Mouse (Mus musculus): ENCODE data around the gene Ppfia3. TPM values are rescaled to one million over a fixed set of nuclear protein-coding genes. Genes with fewer than 3 reads are reported as not detected.
A peak's percentile ranks its signal among the peaks of the same experiment; 100 is the strongest.

The Ppfia3 gene
- polyA plus RNA-seq, 1 experiment = 2.5 TPM

GRCm38 (mm10) chr7:45395129-45395541 is 28.3 kb upstream of the Ppfia3 start:
- TF ChIP-seq CTCF (IDR thresholded peaks at IDR 0.05; ENCODE audit: borderline replicate concordance, insufficient read depth, low read length) (no peak), POLR2A (IDR thresholded peaks at IDR 0.05; ENCODE audit: low read depth, low read length) (no peak)
- H3K4me3 ChIP-seq (ENCODE audit: insufficient read depth, low read length) = peak overlapping the region; percentile 78
- H3K27ac ChIP-seq (ENCODE audit: insufficient read depth, low read length) = peak overlapping the region; percentile 84
- H3K4me1 ChIP-seq (ENCODE audit: control insufficient read depth, insufficient read depth, low read length) = no peaks in the 10 kb centered on the region

- H3K4me1 ChIP-seq (ENCODE audit: control insufficient read depth, insufficient read depth, low read length) = no peaks in the 10 kb centered on the region
- H3K4me3 ChIP-seq (ENCODE audit: insufficient read depth, low read length) = no peak overlapping the region
- no peak overlapping the region for H3K27ac ChIP-seq (ENCODE audit: insufficient read depth, low read length)
- no peak for TF ChIP-seq POLR2A (IDR thresholded peaks at IDR 0.05; ENCODE audit: low read depth, low read length)
- no peak for TF ChIP-seq CTCF (IDR thresholded peaks at IDR 0.05; ENCODE audit: borderline replicate concordance, insufficient read depth, low read length)
These were observed 19.3 kb upstream of the Ppfia3 start for GRCm38 (mm10) chr7:45386077-45386476.

- no peak for TF ChIP-seq CTCF (IDR thresholded peaks at IDR 0.05; ENCODE audit: borderline replicate concordance, insufficient read depth, low read length)
- no peak for TF ChIP-seq POLR2A (IDR thresholded peaks at IDR 0.05; ENCODE audit: low read depth, low read length)
- no peaks in the 10 kb centered on the region for H3K4me1 ChIP-seq (ENCODE audit: control insufficient read depth, insufficient read depth, low read length)
- H3K27ac ChIP-seq (ENCODE audit: insufficient read depth, low read length) = no peak overlapping the region
- H3K4me3 ChIP-seq (ENCODE audit: insufficient read depth, low read length) = no peak overlapping the region
These were observed 9.2 kb upstream of the Ppfia3 start for GRCm38 (mm10) chr7:45376057-45376456.

GRCm38 (mm10) chr7:45374620-45375019 is 7.8 kb upstream of the Ppfia3 start:
- H3K4me3 ChIP-seq (ENCODE audit: insufficient read depth, low read length) = no peak overlapping the region
- H3K4me1 ChIP-seq (ENCODE audit: control insufficient read depth, insufficient read depth, low read length) = no peaks in the 10 kb centered on the region
- TF ChIP-seq POLR2A (IDR thresholded peaks at IDR 0.05; ENCODE audit: low read depth, low read length) (no peak), CTCF (IDR thresholded peaks at IDR 0.05; ENCODE audit: borderline replicate concordance, insufficient read depth, low read length) (no peak)
- H3K27ac ChIP-seq (ENCODE audit: insufficient read depth, low read length) = no peak overlapping the region

GRCm38 (mm10) chr7:45372371-45372770 is 5.6 kb upstream of the Ppfia3 start:
- Histone ChIP-seq H3K4me1 (ENCODE audit: control insufficient read depth, insufficient read depth, low read length) (no peaks in the 10 kb centered on the region), H3K4me3 (ENCODE audit: insufficient read depth, low read length) (no peak overlapping the region), H3K27ac (ENCODE audit: insufficient read depth, low read length) (no peak overlapping the region)
- TF ChIP-seq CTCF (IDR thresholded peaks at IDR 0.05; ENCODE audit: borderline replicate concordance, insufficient read depth, low read length) (no peak), POLR2A (IDR thresholded peaks at IDR 0.05; ENCODE audit: low read depth, low read length) (no peak; the same call in 1 of the 2 replicates)

- no peaks in the 10 kb centered on the region for H3K4me1 ChIP-seq (ENCODE audit: control insufficient read depth, insufficient read depth, low read length)
- TF ChIP-seq CTCF (IDR thresholded peaks at IDR 0.05; ENCODE audit: borderline replicate concordance, insufficient read depth, low read length) (no peak), POLR2A (IDR thresholded peaks at IDR 0.05; ENCODE audit: low read depth, low read length) (0 out of 2 replicates have a peak, but pooled peaks have one; percentile 28)
- peak within 1 kb of the TSS; percentile 40 for H3K4me3 ChIP-seq (ENCODE audit: insufficient read depth, low read length)
- H3K27ac ChIP-seq (ENCODE audit: insufficient read depth, low read length) = no peak within 1 kb of the TSS
These were observed 3.9 kb upstream of the Ppfia3 start, which contains the start of gene Lin7b for GRCm38 (mm10) chr7:45370475-45371311. Lin7b (minus strand) TSS chr7:45370583.

- Histone ChIP-seq H3K4me1 (ENCODE audit: control insufficient read depth, insufficient read depth, low read length) (no peaks in the 10 kb centered on the region), H3K27ac (ENCODE audit: insufficient read depth, low read length) (no peak overlapping the region)
- no peak for TF ChIP-seq CTCF (IDR thresholded peaks at IDR 0.05; ENCODE audit: borderline replicate concordance, insufficient read depth, low read length)
- no peak for TF ChIP-seq POLR2A (IDR thresholded peaks at IDR 0.05; ENCODE audit: low read depth, low read length)
These were observed 3.1 kb upstream of the Ppfia3 start for GRCm38 (mm10) chr7:45369836-45370474.

GRCm38 (mm10) chr7:45369022-45369745 is 2.4 kb upstream of the Ppfia3 start:
- Histone ChIP-seq H3K27ac (ENCODE audit: insufficient read depth, low read length) (no peak overlapping the region), H3K4me1 (ENCODE audit: control insufficient read depth, insufficient read depth, low read length) (no peaks in the 10 kb centered on the region), H3K4me3 (ENCODE audit: insufficient read depth, low read length) (no peak overlapping the region)
- TF ChIP-seq CTCF (IDR thresholded peaks at IDR 0.05; ENCODE audit: borderline replicate concordance, insufficient read depth, low read length) = no peak
- no peak for TF ChIP-seq POLR2A (IDR thresholded peaks at IDR 0.05; ENCODE audit: low read depth, low read length)

More at GRCm38 (mm10) chr7:45369836-45370474, 3.1 kb upstream of the Ppfia3 start:
- H3K4me3 ChIP-seq (ENCODE audit: insufficient read depth, low read length) = peak overlapping the region; percentile 40

GRCm38 (mm10) chr7:45368178-45368577 is 1.4 kb upstream of the Ppfia3 start:
- TF ChIP-seq POLR2A (IDR thresholded peaks at IDR 0.05; ENCODE audit: low read depth, low read length) = no peak
- no peak for TF ChIP-seq CTCF (IDR thresholded peaks at IDR 0.05; ENCODE audit: borderline replicate concordance, insufficient read depth, low read length)
- Histone ChIP-seq H3K4me3 (ENCODE audit: insufficient read depth, low read length) (no peak overlapping the region), H3K27ac (ENCODE audit: insufficient read depth, low read length) (no peak overlapping the region), H3K4me1 (ENCODE audit: control insufficient read depth, insufficient read depth, low read length) (no peaks in the 10 kb centered on the region)

All from embryonic fibroblast, embryonic 13.5 days (primary cell).